Mouse (Mus musculus) hindbrain, embryonic 16.5 days (tissue): ENCODE data around the gene Ube2r2. TPM values are rescaled to one million over a fixed set of nuclear protein-coding genes. Genes with fewer than 3 reads are reported as not detected.

ENCODE experiments used
- ATAC-seq: fragments of 200-750 bp; cut with Nextera tagmentation; 2 replicates; pipeline ENCODE4 v1.8.0; 2017; ENCODE audit warnings: moderate TSS enrichment, moderate library complexity
- H3K27ac ChIP-seq: fragments of 300-500 bp; sonication (generic); 2 replicates; pipeline ENCODE4 v1.5.1; 2014; ENCODE audit warnings: low read depth, mild to moderate bottlenecking, control low read depth, low read length, moderate library complexity
- H3K27me3 ChIP-seq: fragments of 300-500 bp; sonication (generic); replicated peaks from 2 replicates; pipeline ENCODE4 v1.6.1; 2014; ENCODE audit warnings: low read length; ENCODE audit not compliant: control insufficient read depth, insufficient read depth
- H3K36me3 ChIP-seq: fragments of 300-500 bp; sonication (generic); 2 replicates; pipeline ENCODE4 v1.6.1; 2014; ENCODE audit warnings: mild to moderate bottlenecking, low read length, moderate library complexity, mixed read lengths; ENCODE audit not compliant: control insufficient read depth, insufficient read depth
- H3K4me1 ChIP-seq: fragments of 300-500 bp; sonication (generic); 2 replicates; pipeline ENCODE4 v1.6.1; 2014; ENCODE audit warnings: low read depth, low read length; ENCODE audit not compliant: control insufficient read depth, insufficient read depth
- H3K4me2 ChIP-seq: fragments of 300-500 bp; sonication (generic); 2 replicates; pipeline ENCODE4 v1.6.1; 2014; ENCODE audit warnings: mild to moderate bottlenecking, low read length, control low read depth, moderate library complexity
- H3K4me3 ChIP-seq: fragments of 300-500 bp; sonication (generic); 2 replicates; pipeline ENCODE4 v1.5.1; 2014; ENCODE audit warnings: mild to moderate bottlenecking, low read length, control low read depth, moderate library complexity
- H3K9ac ChIP-seq: fragments of 300-500 bp; sonication (generic); 2 replicates; pipeline ENCODE4 v1.6.1; 2014; ENCODE audit warnings: low read depth, mild to moderate bottlenecking, control low read depth, low read length, moderate library complexity
- H3K9me3 ChIP-seq: fragments of 300-500 bp; sonication (generic); 2 replicates; pipeline ENCODE4 v1.6.1; 2014; ENCODE audit warnings: mild to moderate bottlenecking, low read length, moderate library complexity; ENCODE audit not compliant: control insufficient read depth
- WGBS: fragments of 180-500 bp; shearing (Covaris S2); extraction: QIAGEN DNeasy Blood & Tissue Kit; methylation state at CpG from one replicate; pipeline ENCODE4 v1.1.7; 2014; 5-methylcytosine and 5-hydroxymethylcytosine counted together
- polyA plus RNA-seq: library from polyadenylated mRNA; unstranded; fragments of >200 nt; fragmentation: Nextera tagmentation; extraction: Ambion mirVana; gene quantifications from 2 replicates; pipeline ENCODE4 v1.2.1, GENCODE M21; 2015

The Ube2r2 gene
- polyA plus RNA-seq, 1 experiment from 2014 or later, result 42.7 TPM

GRCm38 (mm10) chr4:41192544-41193512, 57.3 kb downstream of the Ube2r2 start:
- no peak overlapping the region for H3K9ac ChIP-seq
- H3K9me3 ChIP-seq, result no peaks in the 10 kb centered on the region
- no peaks in the 10 kb centered on the region for H3K27me3 ChIP-seq
- H3K36me3 ChIP-seq, result peaks cover 43% of the 10 kb centered on the region
- no peak for ATAC-seq
- H3K4me1 ChIP-seq, result no peaks in the 10 kb centered on the region
- 77% methylated on average over 14 of the region's 14 CpGs for WGBS
- peak overlapping the region; percentile 29; the same call in 1 of the 2 replicates for H3K27ac ChIP-seq
- H3K4me3 ChIP-seq, result no peak overlapping the region
- H3K4me2 ChIP-seq, result no peak overlapping the region

- WGBS, result 89% methylated on average over 15 of the region's 15 CpGs
- ATAC-seq, result no peak; the same call in 1 of the 2 replicates
- H3K4me2 ChIP-seq, result no peak overlapping the region
- no peak overlapping the region for H3K9ac ChIP-seq
- no peak overlapping the region for H3K4me3 ChIP-seq
- peaks cover 53% of the 10 kb centered on the region for H3K36me3 ChIP-seq
- no peaks in the 10 kb centered on the region for H3K27me3 ChIP-seq
- H3K9me3 ChIP-seq, result no peaks in the 10 kb centered on the region
- H3K4me1 ChIP-seq, result no peaks in the 10 kb centered on the region
- H3K27ac ChIP-seq, result no peak overlapping the region
Observed at GRCm38 (mm10) chr4:41195328-41195727, 59.8 kb downstream of the Ube2r2 start.

DNA sequence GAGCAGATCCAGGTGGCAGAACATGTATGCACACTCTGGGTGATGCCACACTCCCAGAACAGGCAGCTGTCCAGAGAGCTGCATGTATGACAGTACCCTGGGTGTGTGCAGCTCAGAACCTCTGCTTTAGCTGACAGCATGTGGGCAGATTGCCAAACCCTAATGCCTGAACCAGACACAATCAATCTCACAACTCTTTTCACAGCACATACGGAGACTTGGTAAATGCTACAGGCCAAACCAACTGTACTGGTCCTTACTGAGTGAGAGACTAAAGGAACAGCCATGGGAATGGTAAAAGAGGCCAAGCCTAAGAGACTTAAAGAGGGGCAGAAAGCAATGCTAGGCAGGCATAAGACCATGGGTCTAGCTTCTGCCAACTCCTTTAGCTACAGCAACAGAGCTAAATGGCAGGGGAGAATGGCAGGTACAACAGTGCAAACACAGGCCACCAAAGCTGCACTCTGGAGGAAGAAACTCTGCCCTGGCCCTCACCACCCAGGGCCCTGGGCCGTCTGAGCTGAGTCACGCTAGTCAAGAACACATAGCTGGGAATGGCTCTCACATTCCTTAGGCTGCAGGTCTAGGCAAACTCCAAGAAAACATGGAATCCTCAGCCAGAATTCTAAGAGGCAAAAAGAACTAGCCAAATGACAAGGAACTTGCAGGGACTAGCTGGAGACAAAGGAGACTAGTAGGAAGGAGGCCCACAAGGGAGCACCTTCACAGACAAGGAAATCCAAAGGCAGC, 61.5 kb downstream of the Ube2r2 start:
- Histone ChIP-seq H3K4me3 (no peak overlapping the region), H3K4me2 (no peak overlapping the region), H3K9me3 (no peaks in the 10 kb centered on the region), H3K4me1 (no peaks in the 10 kb centered on the region), H3K9ac (no peak overlapping the region), H3K27me3 (no peaks in the 10 kb centered on the region), H3K27ac (no peak overlapping the region), H3K36me3 (peaks cover 51% of the 10 kb centered on the region)
- 62% methylated on average over 3 of the region's 3 CpGs for WGBS
- no peak for ATAC-seq

- Histone ChIP-seq H3K9ac (no peak overlapping the region), H3K27ac (no peak overlapping the region), H3K36me3 (peaks cover 71% of the 10 kb centered on the region), H3K4me2 (no peak overlapping the region), H3K27me3 (no peaks in the 10 kb centered on the region), H3K4me1 (no peaks in the 10 kb centered on the region), H3K4me3 (no peak overlapping the region), H3K9me3 (no peaks in the 10 kb centered on the region)
- ATAC-seq, result no peak
- 92% methylated on average over 8 of the region's 8 CpGs for WGBS
Observed at GRCm38 (mm10) chr4:41202135-41202534, 66.6 kb downstream of the Ube2r2 start.

- peaks cover 58% of the 10 kb centered on the region for H3K36me3 ChIP-seq
- H3K27ac ChIP-seq, result no peak overlapping the region
- no peak overlapping the region for H3K9ac ChIP-seq
- H3K27me3 ChIP-seq, result no peaks in the 10 kb centered on the region
- no peak for ATAC-seq
- H3K4me2 ChIP-seq, result no peak overlapping the region
- WGBS, result 93% methylated on average over 8 of the region's 8 CpGs
- no peaks in the 10 kb centered on the region for H3K4me1 ChIP-seq
- H3K4me3 ChIP-seq, result no peak overlapping the region
- no peaks in the 10 kb centered on the region for H3K9me3 ChIP-seq
Observed at GRCm38 (mm10) chr4:41205751-41206150, 70.2 kb downstream of the Ube2r2 start.

- WGBS, result 95% methylated on average over 4 of the region's 4 CpGs
Observed at GRCm38 (mm10) chr4:41208050-41208449, 72.5 kb downstream of the Ube2r2 start.

DNA sequence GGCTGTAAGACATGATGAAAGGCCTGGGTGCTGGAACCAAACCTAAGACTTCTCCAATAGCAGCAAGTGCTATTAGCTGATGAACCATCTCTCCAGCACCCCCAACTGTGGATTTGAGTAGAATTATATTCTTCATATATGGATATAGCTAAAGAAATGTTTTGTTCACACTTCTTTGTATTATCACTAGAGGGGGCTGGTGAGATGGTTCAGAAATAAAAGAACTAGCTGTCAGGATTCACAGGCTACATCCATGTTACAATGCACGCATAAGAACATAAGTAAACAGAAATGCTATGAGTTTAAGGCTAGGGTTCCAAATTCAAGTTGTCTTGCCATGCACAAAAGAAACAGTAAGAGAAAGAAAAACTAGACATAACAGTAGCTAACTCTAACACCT, 89.9 kb downstream of the Ube2r2 start:
- no peak for ATAC-seq
- H3K4me3 ChIP-seq, result no peak overlapping the region
- H3K4me1 ChIP-seq, result no peaks in the 10 kb centered on the region
- no peak overlapping the region for H3K9ac ChIP-seq
- no peaks in the 10 kb centered on the region for H3K27me3 ChIP-seq
- H3K9me3 ChIP-seq, result no peaks in the 10 kb centered on the region
- H3K27ac ChIP-seq, result no peak overlapping the region
- peaks cover 41% of the 10 kb centered on the region for H3K36me3 ChIP-seq
- 76% methylated on average over 1 of the region's 1 CpGs for WGBS
- no peak overlapping the region for H3K4me2 ChIP-seq

More at GRCm38 (mm10) chr4:41208050-41208449, 72.5 kb downstream of the Ube2r2 start:
- no peak overlapping the region for H3K9ac ChIP-seq
- ATAC-seq, result no peak
- H3K4me2 ChIP-seq, result no peak overlapping the region
- no peak overlapping the region for H3K4me3 ChIP-seq
- H3K27ac ChIP-seq, result no peak overlapping the region
- H3K9me3 ChIP-seq, result no peaks in the 10 kb centered on the region
- no peaks in the 10 kb centered on the region for H3K27me3 ChIP-seq
- peaks cover 48% of the 10 kb centered on the region for H3K36me3 ChIP-seq
- H3K4me1 ChIP-seq, result no peaks in the 10 kb centered on the region

DNA sequence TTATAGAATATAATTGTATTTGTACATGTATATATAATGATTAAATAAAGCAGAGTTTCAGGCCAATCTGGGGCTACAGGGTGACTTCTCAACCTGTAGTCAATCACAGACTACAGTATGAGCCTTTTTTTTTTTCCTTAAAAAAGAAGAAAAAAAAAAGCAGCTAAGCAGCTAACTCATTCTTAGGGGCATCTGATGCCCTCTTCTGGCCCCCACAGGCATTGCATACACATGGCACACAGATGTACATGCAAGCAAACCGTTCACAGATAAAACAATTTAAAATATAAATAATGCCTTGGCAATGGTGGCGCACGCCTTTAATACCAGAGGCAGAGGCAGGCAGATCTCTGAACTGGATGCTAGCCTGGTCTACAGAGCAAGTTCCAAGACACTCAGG, 90.8 kb downstream of the Ube2r2 start:
- WGBS, result 84% methylated on average over 3 of the region's 3 CpGs
- H3K27ac ChIP-seq, result no peak overlapping the region
- H3K4me2 ChIP-seq, result no peak overlapping the region
- no peaks in the 10 kb centered on the region for H3K27me3 ChIP-seq
- H3K4me1 ChIP-seq, result no peaks in the 10 kb centered on the region
- peaks cover 39% of the 10 kb centered on the region for H3K36me3 ChIP-seq
- H3K9me3 ChIP-seq, result no peaks in the 10 kb centered on the region
- no peak overlapping the region for H3K9ac ChIP-seq
- ATAC-seq, result no peak
- no peak overlapping the region for H3K4me3 ChIP-seq

- H3K4me1 ChIP-seq, result no peaks in the 10 kb centered on the region
- H3K27ac ChIP-seq, result no peak overlapping the region
- no peaks in the 10 kb centered on the region for H3K9me3 ChIP-seq
- H3K36me3 ChIP-seq, result peaks cover 18% of the 10 kb centered on the region
- H3K4me3 ChIP-seq, result no peak overlapping the region
- ATAC-seq, result no peak
- 87% methylated on average over 5 of the region's 5 CpGs for WGBS
- H3K4me2 ChIP-seq, result no peak overlapping the region
- H3K27me3 ChIP-seq, result no peaks in the 10 kb centered on the region
- H3K9ac ChIP-seq, result no peak overlapping the region
Observed at GRCm38 (mm10) chr4:41235621-41236020, 100.1 kb downstream of the Ube2r2 start.
